Mouse (Mus musculus): Measurements from ENCODE around the gene Abcb11.
A peak's percentile ranks its signal among the peaks of the same experiment; 100 is the strongest.

The Abcb11 gene

DNA sequence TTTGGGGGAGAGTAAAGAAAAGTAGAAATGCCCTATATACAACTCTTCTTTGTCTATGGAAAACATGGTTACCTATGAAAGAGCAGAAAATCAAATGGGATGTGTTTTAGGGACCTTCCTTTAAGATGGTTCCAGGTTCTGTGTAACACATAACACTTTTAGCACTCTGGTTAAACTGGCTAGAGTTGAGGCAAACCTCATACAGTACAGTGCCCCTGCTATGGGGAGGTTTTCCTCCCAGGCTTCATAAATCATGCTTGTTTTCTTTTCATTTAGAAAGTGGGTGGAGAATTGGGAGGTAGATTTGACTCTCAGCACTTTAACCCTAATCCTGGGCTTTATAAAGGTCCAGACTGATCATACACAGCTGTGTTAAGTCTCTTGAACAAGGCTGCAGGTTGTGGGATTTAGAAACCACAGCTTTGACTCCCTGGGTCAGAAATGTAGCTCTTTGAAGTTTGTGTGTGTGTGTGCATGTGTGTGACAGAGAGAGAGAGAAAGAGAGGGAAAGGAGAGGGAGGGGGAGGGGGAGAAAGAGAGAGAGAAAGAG, 78.3 kb downstream of the Abcb11 start:
- no peak for DNase-seq (ENCODE audit: low read depth, low spot score)

GRCm38 (mm10) chr2:69248221-69248755, 94.1 kb downstream of the Abcb11 start:
- no peak for DNase-seq (ENCODE audit: low read depth, low spot score)

DNA sequence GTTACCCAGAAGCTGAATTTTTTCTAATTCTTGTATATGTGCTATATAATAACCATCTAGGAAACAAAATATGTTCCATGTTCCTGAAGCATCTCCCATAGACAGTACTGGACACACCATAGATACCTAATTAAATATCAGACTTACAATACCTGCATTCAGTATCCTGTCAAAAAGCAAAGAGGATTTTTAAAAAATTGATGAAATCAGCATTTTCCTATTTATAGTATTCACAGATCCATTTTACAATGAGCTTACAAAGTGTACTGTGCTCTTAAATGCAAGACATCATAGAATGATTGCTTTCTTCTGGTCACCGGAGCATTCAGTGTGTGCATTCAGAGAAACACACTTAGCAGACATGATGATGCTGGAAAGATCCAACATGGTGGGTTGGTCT, 95.3 kb downstream of the Abcb11 start:
- DNase-seq (ENCODE audit: low read depth, low spot score), result no peak

DNA sequence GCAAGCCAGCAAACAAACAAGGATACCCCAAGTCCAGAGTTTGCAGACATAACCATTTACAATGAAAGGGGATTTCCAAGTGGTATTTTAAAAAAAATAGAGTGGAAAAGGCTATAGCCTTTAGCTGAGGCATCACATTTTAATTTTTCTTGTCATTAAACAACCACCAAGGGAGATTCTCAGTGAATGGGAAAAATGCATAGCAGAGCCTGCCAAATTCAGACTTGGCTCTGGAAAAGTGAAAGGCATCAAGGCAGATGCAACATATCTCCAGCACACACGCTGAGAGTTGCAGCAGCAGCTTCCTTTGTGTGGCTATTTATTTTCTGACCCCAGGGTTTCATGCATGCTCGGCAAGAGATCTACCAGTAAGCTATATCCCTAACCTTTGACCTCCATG, 97.5 kb downstream of the Abcb11 start:
- DNase-seq (ENCODE audit: low read depth, low spot score), result no peak

DNA sequence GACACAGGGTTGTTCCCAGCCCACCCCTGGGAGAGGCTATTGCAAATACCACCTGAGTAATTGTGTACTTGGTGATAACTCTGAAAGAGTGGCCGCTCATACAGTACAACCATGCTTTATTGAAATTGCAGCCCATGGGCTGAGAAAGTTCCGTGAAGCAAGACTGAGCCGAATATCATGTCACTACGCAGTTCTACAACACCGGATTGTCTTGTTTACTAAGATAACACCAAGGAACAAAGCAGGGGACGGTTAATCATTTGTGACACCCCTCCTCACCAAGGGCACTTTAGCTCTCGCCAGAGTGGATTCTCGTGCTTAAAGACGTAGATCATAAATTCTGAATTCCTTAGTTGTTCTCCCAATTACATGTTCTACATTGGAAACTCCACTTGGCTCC, 103.1 kb downstream of the Abcb11 start:
- no peak for DNase-seq (ENCODE audit: low read depth, low spot score)

DNA sequence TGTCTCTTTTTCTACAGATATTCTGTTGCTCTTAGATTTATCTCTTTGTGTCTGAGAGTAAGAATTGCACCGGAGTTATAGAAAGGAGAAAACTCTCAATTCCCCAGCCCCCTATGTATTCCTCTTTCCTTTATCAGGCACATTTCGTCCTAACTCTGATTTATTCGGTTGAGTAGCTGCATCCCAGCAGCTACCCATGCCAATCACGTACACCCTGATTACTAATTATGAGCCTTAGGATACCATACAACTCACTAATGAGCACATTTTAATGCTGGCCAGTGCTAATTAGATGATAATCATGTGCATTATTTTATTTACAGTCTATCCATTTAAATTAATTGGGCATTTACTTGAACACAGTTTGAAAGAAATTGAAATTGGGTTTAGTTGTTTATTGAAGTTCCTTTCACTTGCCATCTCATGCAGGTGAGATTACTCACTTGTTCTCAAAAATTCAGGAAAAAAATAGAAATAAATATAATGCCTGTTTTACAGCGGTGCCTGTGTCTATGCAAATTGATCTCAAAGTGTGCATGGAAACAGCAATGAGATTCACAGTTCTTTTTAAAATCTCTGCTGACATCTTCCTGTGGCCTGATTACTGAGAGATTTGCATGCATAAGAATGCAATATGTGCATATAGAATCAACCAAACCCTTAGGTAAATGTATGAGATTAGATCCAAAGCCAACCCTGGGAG, 107.3 kb downstream of the Abcb11 start:
- DNase-seq (ENCODE audit: low read depth, low spot score), result no peak

- DNase-seq (ENCODE audit: low read depth, low spot score), result no peak
Observed at GRCm38 (mm10) chr2:69232101-69232500, 110.3 kb downstream of the Abcb11 start.

DNA sequence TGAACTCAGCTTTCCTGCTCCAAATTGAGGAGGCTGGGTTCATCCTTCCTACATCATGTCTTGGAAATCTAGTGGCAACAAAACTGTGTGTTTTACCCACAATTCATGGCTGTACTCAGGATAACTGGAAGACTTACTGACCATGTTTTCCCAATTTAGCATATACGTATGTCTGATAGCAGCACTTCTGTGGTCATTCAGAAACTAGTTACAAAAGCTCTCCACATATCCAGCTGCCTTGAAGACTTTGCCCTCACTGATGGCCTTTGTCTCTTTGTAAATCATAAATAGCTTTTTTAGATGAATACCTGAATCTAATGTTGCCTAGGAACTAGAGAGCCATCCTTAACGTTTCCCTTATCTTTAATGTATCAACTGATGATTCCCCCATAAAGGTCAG, 112.3 kb downstream of the Abcb11 start:
- no peak for DNase-seq (ENCODE audit: low read depth, low spot score)

- no peak for DNase-seq (ENCODE audit: low read depth, low spot score)
Observed at GRCm38 (mm10) chr2:69228635-69229034, 113.8 kb downstream of the Abcb11 start.

GRCm38 (mm10) chr2:69226876-69227275, 115.5 kb downstream of the Abcb11 start:
- DNase-seq (ENCODE audit: low read depth, low spot score), result no peak

GRCm38 (mm10) chr2:69224724-69225123, 117.7 kb downstream of the Abcb11 start:
- no peak for DNase-seq (ENCODE audit: low read depth, low spot score)

GRCm38 (mm10) chr2:69222815-69223214, 119.6 kb downstream of the Abcb11 start:
- no peak for DNase-seq (ENCODE audit: low read depth, low spot score)

- DNase-seq (ENCODE audit: low read depth, low spot score), result peak; percentile 59
Observed at GRCm38 (mm10) chr2:69221868-69222416, 120.5 kb downstream of the Abcb11 start.

DNA sequence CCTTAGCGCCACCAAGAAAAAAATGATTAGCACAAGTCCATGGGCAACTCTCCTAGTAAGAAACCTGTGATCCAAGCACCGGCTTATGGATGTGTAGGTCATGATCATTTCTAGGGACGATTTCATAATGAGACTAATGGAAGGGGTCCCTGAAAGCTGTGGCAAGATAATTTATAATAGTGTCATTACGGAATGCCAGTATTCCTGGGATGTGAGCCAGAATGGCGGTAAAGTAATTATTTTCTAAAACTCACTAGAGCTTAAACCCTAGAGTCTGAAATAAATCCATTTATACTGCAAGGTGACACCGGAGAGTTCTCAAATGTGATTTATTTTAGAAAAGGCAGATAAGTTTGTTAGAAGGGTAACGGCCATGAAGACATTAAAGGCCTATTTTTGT, 127.2 kb downstream of the Abcb11 start:
- DNase-seq (ENCODE audit: low read depth, low spot score), result no peak

- DNase-seq (ENCODE audit: low read depth, low spot score), result no peak
Observed at GRCm38 (mm10) chr2:69212652-69213051, 129.8 kb downstream of the Abcb11 start.

DNA sequence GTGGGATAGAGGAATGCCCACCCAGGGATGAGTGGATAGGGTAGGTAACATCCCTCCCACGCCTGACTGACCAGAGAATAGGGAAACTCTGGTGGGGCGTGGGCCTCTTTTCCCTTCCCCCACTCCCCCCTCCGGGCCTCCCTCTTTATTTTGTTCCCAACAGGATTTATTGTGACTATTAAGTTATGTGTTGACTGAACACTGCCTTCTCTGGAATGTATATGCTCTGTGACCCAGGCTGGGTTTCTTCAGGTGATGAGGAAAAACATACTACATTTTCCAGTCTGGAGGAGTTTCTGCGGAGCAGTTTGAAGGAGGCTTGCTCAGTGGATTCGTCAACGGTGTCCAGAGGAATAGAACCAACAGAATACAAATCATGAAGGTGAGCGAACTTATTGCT, 131.6 kb downstream of the Abcb11 start, which contains the start of gene G6pc2:
TSS of gene G6pc2 (plus strand) at position 301 of the 400 bp plus-strand sequence.
- DNase-seq (ENCODE audit: low read depth, low spot score), result no peak

DNA sequence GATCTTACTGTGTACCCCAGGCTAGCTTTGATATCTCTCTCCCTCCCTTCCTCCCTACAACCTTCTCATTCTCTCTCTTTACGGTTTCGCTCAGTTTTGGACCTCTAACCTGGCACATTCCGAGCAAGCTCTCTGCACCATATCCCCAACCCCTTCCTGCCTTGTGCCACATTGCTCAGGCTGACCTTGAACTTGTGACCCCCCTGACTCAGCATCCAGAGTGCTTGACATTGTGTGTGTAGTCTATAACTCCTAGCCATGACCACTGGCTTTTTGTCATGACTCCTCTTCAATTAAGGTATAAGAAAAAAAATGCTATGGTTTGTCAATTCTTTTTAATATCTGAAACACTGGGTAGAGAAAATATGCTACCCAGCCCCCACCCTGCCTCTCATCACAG, 132.7 kb downstream of the Abcb11 start:
- peak; percentile 43 for DNase-seq (ENCODE audit: low read depth, low spot score)

DNA sequence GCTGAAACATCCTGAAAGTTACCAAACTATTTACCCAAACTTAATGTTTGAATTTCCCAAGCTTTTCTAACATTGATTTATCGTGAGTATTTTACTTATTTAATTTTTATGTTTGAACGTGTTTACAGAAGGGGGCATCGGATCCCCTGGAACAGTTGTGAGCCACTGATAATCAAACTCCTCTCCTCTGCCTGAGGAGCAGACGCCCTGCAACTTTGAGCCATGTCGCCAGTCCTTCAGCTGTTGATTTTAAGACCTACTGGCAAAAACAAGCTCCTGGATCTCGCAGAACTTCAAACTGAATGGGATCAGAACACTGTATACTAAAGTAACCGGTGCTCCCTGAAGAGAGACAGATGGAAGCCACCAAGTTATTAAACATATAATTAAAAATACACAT, 135.9 kb downstream of the Abcb11 start:
- peak; percentile 32 for DNase-seq (ENCODE audit: low read depth, low spot score)

- DNase-seq (ENCODE audit: low read depth, low spot score), result peak; percentile 98
Observed at GRCm38 (mm10) chr2:69205791-69206351, 136.5 kb downstream of the Abcb11 start, which contains the start of gene Spc25. TSS of gene Spc25 (minus strand) at chr2:69206194.

DNA sequence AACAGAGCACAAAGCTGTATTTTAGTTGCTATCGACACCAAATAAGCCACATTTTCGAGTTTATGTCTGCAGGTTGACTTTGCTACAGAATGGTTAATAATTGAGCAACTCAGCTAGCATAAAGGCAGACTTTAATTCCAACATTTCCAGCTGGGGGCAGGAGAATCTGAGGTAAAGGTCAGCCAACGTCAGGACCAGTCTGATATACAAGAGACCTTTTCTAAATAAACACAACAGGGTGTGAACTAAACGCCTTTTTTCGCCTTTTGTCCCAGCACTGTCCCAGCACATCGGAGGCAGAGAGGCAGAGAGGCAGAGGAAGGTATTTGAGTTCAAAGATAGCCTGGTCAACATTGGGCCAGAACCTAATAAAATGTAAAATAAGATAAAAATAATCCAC, 137.2 kb downstream of the Abcb11 start:
- no peak for DNase-seq (ENCODE audit: low read depth, low spot score)

DNA sequence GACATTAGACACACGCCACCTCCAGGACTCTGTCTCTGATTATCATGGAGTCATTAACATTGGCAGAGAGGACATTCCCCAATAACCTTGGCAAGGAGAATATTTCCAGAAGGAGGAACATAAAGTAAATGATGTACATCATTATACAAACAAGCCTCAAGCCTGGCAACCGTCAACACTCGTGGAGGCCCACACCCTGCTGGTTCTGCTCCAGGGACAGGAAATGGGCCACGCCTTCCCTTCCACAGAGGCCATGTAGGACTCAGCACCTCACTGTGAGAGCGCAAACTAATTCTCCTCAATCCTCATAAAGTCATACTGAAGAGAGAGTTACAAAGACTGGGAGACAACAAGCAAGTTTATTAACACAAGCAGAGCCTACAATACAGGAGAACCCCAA, 148.9 kb downstream of the Abcb11 start:
- DNase-seq (ENCODE audit: low read depth, low spot score), result peak; percentile 17

DNA sequence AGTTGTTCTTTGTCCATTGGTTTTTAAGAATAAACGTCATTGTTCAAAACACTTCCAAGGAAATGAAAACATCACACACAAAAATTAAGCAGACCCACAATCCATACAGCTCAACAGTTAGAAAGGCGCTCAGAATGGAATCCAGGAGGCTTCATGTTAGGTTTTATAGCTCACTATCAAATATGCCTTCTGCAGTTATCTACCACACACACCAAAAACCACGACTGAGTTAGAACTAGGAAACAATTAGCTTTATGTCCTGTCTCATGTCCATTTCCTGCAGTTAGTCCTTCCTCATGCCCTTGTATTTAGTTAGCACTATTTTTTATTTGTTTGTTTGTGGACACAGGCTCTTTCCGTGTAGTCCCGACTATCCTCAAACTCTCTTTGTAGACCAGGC, 151.4 kb downstream of the Abcb11 start:
- DNase-seq (ENCODE audit: low read depth, low spot score), result no peak

GRCm38 (mm10) chr2:69189222-69189621, 153.2 kb downstream of the Abcb11 start:
- no peak for DNase-seq (ENCODE audit: low read depth, low spot score)

Measured in ZHBTc4 (cell line).